In genomic region chr6:24564886-24565285, GRCm38 (mm10) we compare ENCODE assay signal across 10 mouse cellular contexts.
DNase-seq lines count a peak whose midpoint lies in the region.
"Had no signal": no experiment of that assay in that cellular context is flagged by ENCODE, and none has a peak within 500 bp of the region (broad histone marks: within the 10 kb centered on the region; RNA-seq: fewer than 3 reads in every experiment).

No protein-coding gene starts in this region.

- DNase-seq in cerebellum, postnatal 10 days = peak; percentile 40 to 55
- no peak for DNase-seq in cerebellum, adult 8-10 months
- peak; percentile 11 for DNase-seq in Muller cell, postnatal 12 days (ENCODE audit: inconsistent ontology term)
- DNase-seq in retina, postnatal 1 day = peak; percentile 10
- DNase-seq in urinary bladder, postnatal 14 days (ENCODE audit: low spot score) = no peak
- DNase-seq: adrenal gland, adult 8-10 months; adrenal gland, postnatal 14 days; adrenal gland, postnatal 36 days; B cell, adult 2 months; forebrain, postnatal 0 days had no signal

Comparison
In these comparisons a context has a peak if more than half of its experiments do, and no peak if none do; other contexts are left out.
1. DNase-seq: peak in cerebellum, postnatal 10 days (2 of 2), Muller cell, postnatal 12 days (single experiment) and retina, postnatal 1 day (single experiment); none in cerebellum, adult 8-10 months (single experiment) and urinary bladder, postnatal 14 days (single experiment).